Mouse (Mus musculus): Measurements from ENCODE around the gene Cyp1b1.

Cyp1b1 gene

GRCm38 (mm10) chr17:79714931-79715637 lies at the start of gene Cyp1b1:
TSS of gene Cyp1b1 (minus strand) at chr17:79715061.
- DNase-seq (ENCODE audit: low spot score), result peak; percentile 73

DNA sequence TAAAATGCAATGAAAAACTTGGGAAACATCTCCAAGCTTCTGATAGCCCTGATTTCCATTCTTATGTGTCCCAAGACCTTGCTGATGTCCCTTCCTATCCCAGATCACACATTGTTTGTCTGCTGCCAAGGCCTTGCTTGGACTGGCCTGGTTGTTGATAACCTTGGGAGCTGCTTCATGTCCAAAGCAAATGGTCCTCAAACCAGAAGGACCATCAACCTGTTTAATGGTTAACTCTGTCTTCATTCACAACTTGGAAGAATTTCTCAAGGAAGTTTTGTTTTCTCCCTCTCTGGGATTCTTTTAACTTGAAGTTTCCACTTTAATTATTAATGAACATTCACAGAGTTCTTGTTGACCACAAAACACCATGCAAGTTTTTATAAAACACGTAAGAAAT lies 47.0 kb upstream of the Cyp1b1 start:
- DNase-seq (ENCODE audit: low spot score), result no peak

DNA sequence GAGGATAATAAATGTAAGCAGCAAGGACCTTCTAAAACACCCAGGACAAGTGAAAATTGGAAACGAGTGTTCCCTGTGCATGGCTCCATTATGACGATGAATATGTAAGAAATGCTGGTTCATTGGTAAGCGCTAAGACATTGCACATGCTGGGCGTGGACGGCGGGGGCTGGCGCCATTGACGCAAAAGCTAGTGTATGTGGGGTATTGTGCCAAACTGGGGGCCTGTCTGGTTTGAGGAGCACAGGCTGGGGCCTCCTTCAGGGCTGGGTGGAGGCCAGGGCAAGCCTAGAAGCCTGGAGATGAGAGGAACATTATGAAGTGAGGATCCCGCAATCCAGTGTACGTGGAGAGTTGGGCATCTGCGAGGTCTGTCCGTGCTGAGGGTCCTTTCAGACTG lies 39.0 kb upstream of the Cyp1b1 start:
- no peak for DNase-seq (ENCODE audit: low spot score)

DNA sequence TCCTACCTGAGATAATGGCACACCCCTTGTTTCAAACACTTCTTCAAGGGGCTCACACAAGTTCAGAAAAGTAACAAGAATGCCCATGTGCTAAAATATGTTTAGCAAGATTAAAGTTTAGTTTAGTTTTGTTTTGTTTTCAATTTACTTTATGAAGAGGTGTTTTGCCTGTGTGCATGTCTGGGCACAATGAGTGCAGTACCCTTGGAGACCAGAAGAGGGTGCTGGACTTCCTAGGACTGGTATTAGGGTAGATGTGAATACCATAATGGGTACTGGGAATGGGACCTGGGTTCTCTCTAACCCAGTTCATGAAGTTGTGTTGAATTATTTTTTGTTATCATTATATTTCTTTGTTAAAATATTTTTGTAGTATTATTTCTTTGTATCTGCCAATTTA lies 38.0 kb upstream of the Cyp1b1 start:
- DNase-seq (ENCODE audit: low spot score), result no peak

- DNase-seq (ENCODE audit: low spot score), result no peak
Observed at GRCm38 (mm10) chr17:79751661-79752191, 36.9 kb upstream of the Cyp1b1 start.

- DNase-seq (ENCODE audit: low spot score), result no peak
Observed at GRCm38 (mm10) chr17:79749647-79750046, 34.8 kb upstream of the Cyp1b1 start.

DNA sequence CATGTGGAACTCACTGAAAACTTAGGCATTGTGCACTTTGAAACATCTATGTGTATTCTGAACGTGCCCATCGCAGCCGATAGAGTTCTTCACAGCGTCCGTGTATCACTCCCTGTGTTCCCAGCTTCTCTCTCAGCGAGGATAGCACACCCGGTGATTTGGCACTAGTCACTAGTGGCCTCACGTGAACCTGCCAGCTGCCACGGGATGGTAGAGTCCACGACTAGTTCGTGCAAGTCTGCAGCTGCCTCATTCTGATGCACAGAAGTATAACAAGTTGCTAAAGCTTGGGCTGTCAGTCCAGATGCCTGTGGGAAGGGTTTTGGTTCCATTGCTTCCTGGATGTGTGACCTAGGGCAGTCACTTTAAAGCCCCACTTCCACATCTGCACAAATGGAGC lies 32.1 kb upstream of the Cyp1b1 start:
- DNase-seq (ENCODE audit: low spot score), result no peak

- no peak for DNase-seq (ENCODE audit: low spot score)
Observed at GRCm38 (mm10) chr17:79746146-79746591, 31.3 kb upstream of the Cyp1b1 start.

DNA sequence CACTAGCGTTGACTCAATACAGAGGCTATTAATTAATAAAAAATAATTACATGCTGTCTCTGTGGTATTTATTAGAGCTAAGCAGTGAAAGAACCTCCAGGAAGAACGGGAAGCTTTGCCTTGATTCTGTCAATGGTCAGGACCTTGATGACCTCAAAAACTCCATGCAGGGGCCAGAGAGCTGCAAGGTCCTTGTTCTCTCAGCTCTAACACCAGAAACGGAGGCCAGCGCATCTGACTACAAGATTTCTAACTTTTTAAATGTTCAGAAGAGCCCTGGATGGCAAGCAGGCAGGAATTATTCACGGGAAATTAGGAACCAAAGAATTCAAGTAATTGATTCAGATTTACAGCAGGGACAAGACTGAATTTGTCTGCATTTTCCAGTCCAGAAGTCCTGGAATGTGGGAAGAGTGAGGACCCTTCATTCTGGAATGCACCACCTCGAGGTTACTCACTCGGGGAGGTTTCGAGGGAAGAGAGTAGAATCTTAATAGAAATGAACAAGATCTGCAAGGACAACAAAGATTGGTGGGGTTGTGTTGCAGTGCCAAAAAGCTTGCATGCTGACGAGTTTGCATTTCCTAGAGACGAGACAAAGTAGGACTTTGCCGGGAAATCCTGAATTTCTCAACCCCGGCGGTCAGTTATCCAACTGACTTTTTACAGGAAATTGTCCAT lies 30.3 kb upstream of the Cyp1b1 start:
- DNase-seq (ENCODE audit: low spot score), result no peak

GRCm38 (mm10) chr17:79743507-79743906 lies 28.6 kb upstream of the Cyp1b1 start:
- DNase-seq (ENCODE audit: low spot score), result no peak

DNA sequence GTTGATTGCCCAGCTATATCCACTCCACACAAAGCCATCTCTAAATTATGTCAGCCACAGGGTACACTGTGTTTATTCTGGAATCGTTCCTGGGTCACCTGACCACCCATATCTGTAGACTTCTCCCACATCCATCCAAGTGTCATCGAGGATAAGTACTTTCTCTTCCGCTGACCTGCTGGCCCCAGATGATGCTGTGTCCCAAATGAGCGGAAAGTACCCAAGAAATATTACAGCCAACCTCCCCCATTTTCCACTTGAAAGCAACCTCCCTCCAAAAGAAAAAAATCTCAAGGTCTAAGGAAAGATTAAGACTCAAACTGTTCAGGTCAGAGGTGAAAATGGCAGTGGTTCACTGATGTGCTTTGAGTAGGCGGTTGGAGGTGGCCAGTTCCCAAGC lies 27.8 kb upstream of the Cyp1b1 start:
- DNase-seq (ENCODE audit: low spot score), result no peak

GRCm38 (mm10) chr17:79738847-79739498 lies 24.1 kb upstream of the Cyp1b1 start:
- DNase-seq (ENCODE audit: low spot score), result no peak

DNA sequence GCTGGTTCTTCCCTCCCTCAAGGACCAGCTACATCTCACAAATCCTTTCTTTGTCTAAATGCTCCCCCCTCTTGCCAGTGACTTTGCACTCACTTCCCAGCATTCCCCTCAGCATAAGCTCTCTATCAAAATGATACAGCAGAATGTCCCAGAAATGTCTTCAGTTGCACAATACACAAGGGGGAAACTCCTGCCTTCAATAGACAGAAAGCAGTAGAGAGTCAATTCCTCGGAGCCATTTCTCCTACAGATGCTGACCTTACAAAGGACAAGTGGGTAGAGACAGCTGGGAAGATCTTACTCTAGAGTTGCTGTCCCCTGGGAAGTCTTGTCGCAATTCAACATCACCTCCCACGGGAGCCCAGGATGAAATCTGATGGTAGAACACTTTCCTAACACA lies 22.7 kb upstream of the Cyp1b1 start:
- no peak for DNase-seq (ENCODE audit: low spot score)

DNA sequence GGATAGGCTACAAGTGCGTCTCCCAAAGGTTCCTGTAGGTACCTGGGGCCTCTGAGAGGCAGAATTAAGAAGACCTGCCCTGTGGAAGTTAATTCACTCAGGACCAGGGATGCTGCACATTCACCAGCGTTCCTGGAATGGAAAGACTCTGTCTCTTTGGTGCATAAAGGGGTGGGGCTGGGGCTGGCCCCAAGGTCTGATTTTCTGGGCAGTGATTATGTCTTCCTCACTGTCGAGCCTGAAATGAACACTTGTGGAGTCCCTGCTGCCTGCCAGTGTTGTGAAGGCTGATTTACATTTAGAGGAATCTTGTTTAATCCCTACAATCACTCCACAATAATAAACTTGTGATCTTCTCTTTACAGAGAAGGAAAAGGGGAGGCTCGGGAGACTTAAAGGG lies 18.2 kb upstream of the Cyp1b1 start:
- DNase-seq (ENCODE audit: low spot score), result no peak

DNA sequence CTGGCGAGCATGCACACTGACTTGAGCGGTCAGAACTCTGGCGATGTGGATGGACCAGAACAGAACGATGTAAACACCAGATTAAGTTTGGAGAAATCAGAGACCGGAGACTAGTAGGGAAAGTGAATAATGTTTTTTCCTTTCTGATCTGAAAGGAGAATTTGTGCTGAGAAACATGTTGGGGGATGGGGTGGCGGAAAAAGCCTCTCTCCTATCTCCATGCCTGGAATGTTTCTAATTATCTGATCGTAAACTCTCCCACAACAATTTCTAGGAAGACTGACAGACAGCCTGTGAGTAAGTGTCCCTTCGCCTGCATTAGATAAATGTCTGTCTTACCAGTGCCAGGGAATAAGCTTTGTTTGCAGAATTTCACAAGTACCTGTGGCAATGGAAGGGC lies 16.1 kb upstream of the Cyp1b1 start:
- no peak for DNase-seq (ENCODE audit: low spot score)

DNA sequence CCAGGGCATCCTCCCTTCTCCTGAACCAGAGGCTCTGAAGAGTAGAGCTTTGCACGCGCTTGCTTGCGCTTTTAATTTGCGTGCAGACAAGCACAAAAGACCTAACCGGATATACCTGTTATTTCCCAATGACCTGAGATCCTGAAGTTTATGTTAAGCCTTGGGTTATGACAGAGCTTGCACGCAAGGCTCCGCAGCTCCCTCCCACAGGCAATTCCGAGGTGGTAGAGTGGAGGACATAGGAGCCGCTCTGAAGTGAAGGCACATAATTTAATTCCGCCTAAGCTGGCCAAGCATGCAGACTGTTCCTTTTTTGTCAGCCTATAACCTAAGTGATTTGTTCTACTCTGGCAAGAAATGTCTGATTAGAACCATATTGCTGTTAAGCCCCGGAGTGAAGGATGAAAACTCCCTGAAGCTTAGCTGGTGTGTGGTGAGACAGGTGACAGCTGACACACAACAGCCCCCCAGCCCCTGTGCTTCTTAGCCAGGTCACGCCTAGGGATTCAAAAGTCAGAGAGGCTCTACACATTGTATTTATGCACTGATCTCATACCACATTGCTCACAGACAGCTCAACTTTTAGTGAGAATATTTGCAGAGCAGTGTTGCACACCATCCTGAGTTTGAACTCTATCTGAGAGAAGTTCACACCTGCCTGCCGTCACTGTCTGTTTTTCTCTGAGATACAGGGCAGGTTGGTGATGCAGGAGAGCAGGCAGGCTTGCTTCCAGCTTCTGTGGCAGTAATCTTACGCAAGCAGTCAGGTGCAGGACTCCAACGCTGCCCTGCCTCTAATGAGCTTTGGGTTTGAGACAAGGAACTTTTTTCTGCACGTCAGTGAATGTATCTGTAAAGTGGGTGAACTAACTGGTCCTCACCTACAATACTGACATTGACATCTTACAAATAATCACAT lies 14.0 kb upstream of the Cyp1b1 start:
- DNase-seq (ENCODE audit: low spot score), result no peak

DNA sequence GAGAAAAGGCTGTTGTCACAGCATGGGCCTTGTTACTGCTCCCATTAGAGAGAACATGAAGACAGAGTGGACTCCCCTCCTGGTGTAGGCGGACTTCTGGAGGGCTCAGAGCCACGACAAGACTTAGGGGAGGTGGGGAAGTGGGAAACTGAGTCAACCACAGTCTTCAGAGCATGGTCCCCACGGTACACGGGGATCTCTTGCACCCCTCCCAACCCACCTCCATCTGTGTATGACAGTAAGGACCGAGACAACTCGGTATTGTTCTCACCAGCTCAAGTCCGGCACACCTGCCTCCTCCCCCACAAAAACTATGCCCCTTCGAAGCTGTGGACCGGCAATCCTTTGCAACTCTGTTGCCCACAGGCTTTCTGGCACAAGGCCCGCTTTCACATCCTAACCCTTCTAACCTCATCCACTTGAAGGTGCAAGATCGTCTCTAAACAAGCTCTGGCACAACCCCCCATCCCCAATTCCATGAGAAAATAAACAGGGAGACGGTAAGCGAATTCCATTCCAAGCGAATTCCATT lies 13.3 kb upstream of the Cyp1b1 start:
- no peak for DNase-seq (ENCODE audit: low spot score)

GRCm38 (mm10) chr17:79726613-79727012 lies 11.8 kb upstream of the Cyp1b1 start:
- no peak for DNase-seq (ENCODE audit: low spot score)

DNA sequence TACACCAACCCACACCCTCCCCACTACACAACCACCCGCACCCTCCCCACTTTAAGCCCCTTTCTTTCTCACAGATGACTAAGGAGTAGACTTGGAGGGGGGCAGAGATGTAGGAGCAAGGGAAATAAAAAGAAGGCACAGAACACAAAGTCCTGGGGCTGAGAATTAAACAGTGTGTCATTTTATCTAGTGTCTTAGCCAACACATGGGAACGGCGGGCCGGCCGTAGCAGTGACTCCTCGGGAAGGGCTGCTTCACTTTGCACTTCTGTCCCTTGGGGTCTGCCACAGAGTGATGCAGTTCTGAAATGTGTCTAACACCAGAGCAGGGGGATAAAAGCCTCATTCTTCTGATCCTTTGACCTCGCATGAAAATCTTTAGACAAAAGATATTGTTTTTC lies 5.8 kb upstream of the Cyp1b1 start:
- no peak for DNase-seq (ENCODE audit: low spot score)

DNA sequence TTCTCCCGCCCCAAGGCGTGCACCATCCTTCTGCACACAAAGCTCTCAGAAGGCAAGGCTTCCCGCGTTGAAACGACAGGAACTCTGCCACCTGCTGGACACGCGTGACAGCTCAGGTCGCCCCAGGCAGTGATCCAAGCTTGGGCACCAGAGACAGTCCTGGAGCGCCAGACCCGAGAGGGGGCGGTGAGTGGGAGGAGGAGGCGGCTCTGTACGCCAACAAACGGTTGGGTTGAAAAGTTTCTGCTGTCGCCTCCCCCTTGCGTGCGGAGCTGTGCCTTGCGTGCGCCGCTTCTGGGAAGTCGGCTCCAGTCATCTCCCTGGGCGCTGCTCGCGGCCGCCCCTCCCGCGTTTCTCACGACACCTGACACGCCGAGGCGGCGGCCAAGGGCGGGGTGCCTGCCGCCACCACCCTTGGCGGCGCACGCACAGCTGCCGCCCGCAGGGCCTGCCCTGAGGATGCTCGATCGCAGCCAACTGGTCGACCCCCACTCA lies 835 bp upstream of the Cyp1b1 start:
- DNase-seq (ENCODE audit: low spot score), result peak; percentile 94

GRCm38 (mm10) chr17:79714368-79714895 lies 429 bp downstream of the Cyp1b1 start:
- DNase-seq (ENCODE audit: low spot score), result peak; percentile 45

Measured in ovary, postnatal 36 days (tissue).